Mouse (Mus musculus): ENCODE results near the gene Frmpd3. TPM values are rescaled to one million over a fixed set of nuclear protein-coding genes. Genes with fewer than 3 reads are reported as not detected.
"Not testable (repeated sequence)": the region's sequence is repeated elsewhere in the genome, so short reads cannot be mapped to it uniquely, and the experiment has no call there.

The Frmpd3 gene
- total RNA-seq (2021), result not detected
- polyA plus RNA-seq (2012; rRNA removed), result 0.02 TPM in 1 of 2 replicates, not detected in the other
- long read RNA-seq, partial matches to known transcripts, result 0 of 1 reads
- long read RNA-seq, other reads (novel, unspliced or antisense), result 1 of 1 reads

- Histone ChIP-seq H3K79me2 (replicated peaks; ENCODE audit: control insufficient read depth, insufficient read depth, low read length) (no peaks in the 10 kb centered on the region), H3K36me3 (ENCODE audit: control insufficient read depth, insufficient read depth, low read length) (no peaks in the 10 kb centered on the region), H3K27ac (no peak within 1 kb of the TSS), H3K27me3 (ENCODE audit: control insufficient read depth, insufficient read depth, low read length) (0 out of 2 replicates have a peak, but pooled peaks cover 2% of the 10 kb centered on the region), H3K9ac (ENCODE audit: low read depth, low read length) (no peak within 1 kb of the TSS), H3K4me1 (ENCODE audit: control insufficient read depth, insufficient read depth, low read length) (no peaks in the 10 kb centered on the region), H3K4me3 (no peak within 1 kb of the TSS)
- intact Hi-C loops (cut with DNase I), result no loop called here
- 16% methylated on average over 24 of the region's 24 CpGs for WGBS
- TF ChIP-seq POLR2A (IDR thresholded peaks at IDR 0.05; ENCODE audit: insufficient read depth, low read depth, low read length) (no peak), EP300 (IDR thresholded peaks at IDR 0.05; ENCODE audit: insufficient read depth, low read depth, low read length) (no peak), CTCF (IDR thresholded peaks at IDR 0.05) (no peak)
- no peak for DNase-seq
Observed at GRCm38 (mm10) chrX:140341656-140342392, at the start of gene Frmpd3. TSS of gene Frmpd3 (plus strand) at chrX:140342263.

- Histone ChIP-seq H3K4me1 (ENCODE audit: control insufficient read depth, insufficient read depth, low read length) (no peaks in the 10 kb centered on the region), H3K9ac (ENCODE audit: low read depth, low read length) (no peak overlapping the region), H3K79me2 (replicated peaks; ENCODE audit: control insufficient read depth, insufficient read depth, low read length) (no peaks in the 10 kb centered on the region), H3K36me3 (ENCODE audit: control insufficient read depth, insufficient read depth, low read length) (no peaks in the 10 kb centered on the region), H3K4me3 (no peak overlapping the region), H3K27me3 (ENCODE audit: control insufficient read depth, insufficient read depth, low read length) (no peaks in the 10 kb centered on the region), H3K27ac (no peak overlapping the region)
- TF ChIP-seq CTCF (IDR thresholded peaks at IDR 0.05), result no peak
- TF ChIP-seq EP300 (IDR thresholded peaks at IDR 0.05; ENCODE audit: insufficient read depth, low read depth, low read length), result no peak
- no peak for TF ChIP-seq POLR2A (IDR thresholded peaks at IDR 0.05; ENCODE audit: insufficient read depth, low read depth, low read length)
- 63% methylated on average over 4 of the region's 4 CpGs for WGBS
- intact Hi-C loops (cut with DNase I), result no loop called here
- DNase-seq, result no peak
Observed at GRCm38 (mm10) chrX:140303731-140304130, 38.3 kb upstream of the Frmpd3 start.

GRCm38 (mm10) chrX:140305652-140306051 lies 36.4 kb upstream of the Frmpd3 start:
- TF ChIP-seq CTCF (IDR thresholded peaks at IDR 0.05) (no peak), POLR2A (IDR thresholded peaks at IDR 0.05; ENCODE audit: insufficient read depth, low read depth, low read length) (no peak), EP300 (IDR thresholded peaks at IDR 0.05; ENCODE audit: insufficient read depth, low read depth, low read length) (no peak)
- Histone ChIP-seq H3K4me3 (no peak overlapping the region), H3K27me3 (ENCODE audit: control insufficient read depth, insufficient read depth, low read length) (no peaks in the 10 kb centered on the region), H3K27ac (no peak overlapping the region), H3K4me1 (ENCODE audit: control insufficient read depth, insufficient read depth, low read length) (no peaks in the 10 kb centered on the region), H3K36me3 (ENCODE audit: control insufficient read depth, insufficient read depth, low read length) (no peaks in the 10 kb centered on the region), H3K9ac (ENCODE audit: low read depth, low read length) (no peak overlapping the region), H3K79me2 (replicated peaks; ENCODE audit: control insufficient read depth, insufficient read depth, low read length) (no peaks in the 10 kb centered on the region)
- no peak for DNase-seq
- intact Hi-C loops (cut with DNase I), result loop anchor here (5.0 kb wide), 1 partner anchor 383 kb away; no protein-coding TSS in a partner anchor
- WGBS, result 66% methylated on average over 7 of the region's 7 CpGs

GRCm38 (mm10) chrX:140317931-140318330 lies 24.1 kb upstream of the Frmpd3 start:
- Histone ChIP-seq H3K27ac (no peak overlapping the region), H3K27me3 (ENCODE audit: control insufficient read depth, insufficient read depth, low read length) (no peaks in the 10 kb centered on the region), H3K79me2 (replicated peaks; ENCODE audit: control insufficient read depth, insufficient read depth, low read length) (no peaks in the 10 kb centered on the region), H3K9ac (ENCODE audit: low read depth, low read length) (no peak overlapping the region), H3K4me1 (ENCODE audit: control insufficient read depth, insufficient read depth, low read length) (no peaks in the 10 kb centered on the region), H3K36me3 (ENCODE audit: control insufficient read depth, insufficient read depth, low read length) (no peaks in the 10 kb centered on the region), H3K4me3 (no peak overlapping the region)
- intact Hi-C loops (cut with DNase I), result no loop called here
- no peak for TF ChIP-seq EP300 (IDR thresholded peaks at IDR 0.05; ENCODE audit: insufficient read depth, low read depth, low read length)
- no peak for TF ChIP-seq POLR2A (IDR thresholded peaks at IDR 0.05; ENCODE audit: insufficient read depth, low read depth, low read length)
- TF ChIP-seq CTCF (IDR thresholded peaks at IDR 0.05), result no peak
- whole genome bisulfite sequencing, result 66% methylated on average over 4 of the region's 4 CpGs
- DNase-seq, result no peak

- TF ChIP-seq CTCF (IDR thresholded peaks at IDR 0.05) (no peak), POLR2A (IDR thresholded peaks at IDR 0.05; ENCODE audit: insufficient read depth, low read depth, low read length) (no peak), EP300 (IDR thresholded peaks at IDR 0.05; ENCODE audit: insufficient read depth, low read depth, low read length) (no peak)
- WGBS, result 77% methylated on average over 6 of the region's 6 CpGs
Observed at GRCm38 (mm10) chrX:140319131-140319530, 22.9 kb upstream of the Frmpd3 start.

GRCm38 (mm10) chrX:140320671-140321070 lies 21.4 kb upstream of the Frmpd3 start:
- H3K4me1 ChIP-seq (ENCODE audit: control insufficient read depth, insufficient read depth, low read length); H3K27ac ChIP-seq; H3K9ac ChIP-seq (ENCODE audit: low read depth, low read length); intact Hi-C loops (cut with DNase I); DNase-seq; H3K36me3 ChIP-seq (ENCODE audit: control insufficient read depth, insufficient read depth, low read length); H3K79me2 ChIP-seq (replicated peaks; ENCODE audit: control insufficient read depth, insufficient read depth, low read length); H3K4me3 ChIP-seq; H3K27me3 ChIP-seq (ENCODE audit: control insufficient read depth, insufficient read depth, low read length): not testable (repeated sequence)
- WGBS, result 76% methylated on average over 1 of the region's 1 CpGs

More at GRCm38 (mm10) chrX:140319131-140319530, 22.9 kb upstream of the Frmpd3 start:
- H3K79me2 ChIP-seq (replicated peaks; ENCODE audit: control insufficient read depth, insufficient read depth, low read length), result no peaks in the 10 kb centered on the region
- intact Hi-C loops (cut with DNase I), result no loop called here
- no peak for DNase-seq
- no peak overlapping the region for H3K4me3 ChIP-seq
- H3K27ac ChIP-seq, result no peak overlapping the region
- H3K4me1 ChIP-seq (ENCODE audit: control insufficient read depth, insufficient read depth, low read length), result no peaks in the 10 kb centered on the region
- H3K27me3 ChIP-seq (ENCODE audit: control insufficient read depth, insufficient read depth, low read length), result no peaks in the 10 kb centered on the region
- H3K9ac ChIP-seq (ENCODE audit: low read depth, low read length), result no peak overlapping the region
- no peaks in the 10 kb centered on the region for H3K36me3 ChIP-seq (ENCODE audit: control insufficient read depth, insufficient read depth, low read length)

Data from heart, adult 2 months (tissue).